ENCODE assay signal across 8 mouse cellular contexts in the genomic region with DNA sequence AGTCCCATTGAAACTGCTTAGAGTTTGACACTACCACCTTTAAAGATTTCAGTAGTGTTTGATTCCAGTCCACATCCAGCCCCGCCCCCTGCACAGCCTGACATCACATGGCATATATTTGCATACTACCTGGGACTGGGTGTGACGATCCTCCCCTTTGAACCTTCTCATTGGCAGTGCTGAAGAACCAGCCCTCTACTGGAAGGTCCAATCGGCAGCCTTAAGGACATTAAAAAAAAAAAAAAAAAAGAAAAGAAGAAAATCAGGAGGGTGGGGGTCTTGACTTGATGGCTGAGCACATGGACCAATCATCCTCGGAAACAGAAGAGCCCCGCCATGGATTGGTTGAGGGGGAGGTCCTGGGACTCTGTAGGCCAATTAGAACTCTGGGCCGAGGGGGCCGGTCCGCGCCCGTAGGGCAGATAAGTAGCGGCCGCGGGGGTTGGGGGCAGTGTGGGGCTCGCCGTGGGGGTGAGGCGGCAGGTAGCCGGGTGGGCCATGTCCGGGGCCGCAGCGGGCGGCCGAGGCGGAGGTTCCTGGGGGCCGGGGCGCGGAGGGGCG. TPM values are rescaled to one million over a fixed set of nuclear protein-coding genes. Genes with fewer than 3 reads are reported as not detected.
DNase-seq lines count a peak whose midpoint lies in the region; ATAC-seq lines count a peak whose summit lies in the region.

Fam117a (plus strand) TSS at position 451 of the 561 bp plus-strand sequence.

- under 1% methylated on average over 16 of the region's 27 CpGs for WGBS in forebrain, embryonic 16.5 days
- under 1% methylated on average over 14 of the region's 27 CpGs for WGBS in lung, embryonic 15.5 days

- H3K36me3 ChIP-seq in forebrain, embryonic 16.5 days (ENCODE audit: control insufficient read depth, insufficient read depth) = no peaks in the 10 kb centered on the region
- H3K36me3 ChIP-seq in lung, embryonic 15.5 days = no peaks in the 10 kb centered on the region

- peak within 1 kb of the TSS; percentile 81 for H3K4me2 ChIP-seq in forebrain, embryonic 16.5 days (ENCODE audit: low read length)
- peak within 1 kb of the TSS; percentile 94 for H3K4me2 ChIP-seq in lung, embryonic 15.5 days

- H3K27me3 ChIP-seq in forebrain, embryonic 16.5 days (replicated peaks; ENCODE audit: control insufficient read depth, insufficient read depth, low read length) = no peaks in the 10 kb centered on the region; the same call in 1 of the 2 replicates
- H3K27me3 ChIP-seq in lung, embryonic 15.5 days = no peaks in the 10 kb centered on the region

- H3K4me1 ChIP-seq in forebrain, embryonic 16.5 days (replicated peaks; ENCODE audit: control insufficient read depth, insufficient read depth, low read length) = peaks cover 10% of the 10 kb centered on the region
- H3K4me1 ChIP-seq in lung, embryonic 15.5 days = peaks cover 38% of the 10 kb centered on the region

- H3K9me3 ChIP-seq in forebrain, embryonic 16.5 days (ENCODE audit: control insufficient read depth, low read length) = no peaks in the 10 kb centered on the region
- H3K9me3 ChIP-seq in lung, embryonic 15.5 days = no peaks in the 10 kb centered on the region

- H3K9ac ChIP-seq in forebrain, embryonic 16.5 days (replicated peaks; ENCODE audit: low read depth, low read length) = peak within 1 kb of the TSS; percentile 72
- peak within 1 kb of the TSS; percentile 73 for H3K9ac ChIP-seq in lung, embryonic 15.5 days

- DNase-seq in MEL-GATA-1-ER (ENCODE audit: extremely low read depth, low read depth) = peak; percentile 97
- DNase-seq in cerebellum, adult 18-20 months = peak; percentile 18 to 30
- DNase-seq in heart, postnatal 25 days (ENCODE audit: low spot score) = peak; percentile 82
- DNase-seq in layer of hippocampus, adult 18-20 months (ENCODE audit: low spot score in 2 of 2) = peak; percentile 66 to 80
- peak; percentile 90 for DNase-seq in ovary, adult 18-20 months (ENCODE audit: low spot score)
- DNase-seq in thymus, postnatal 0 days (ENCODE audit: low spot score) = peak; percentile 93

- ATAC-seq in forebrain, embryonic 16.5 days = peak; percentile 99
- peak; percentile 97 for ATAC-seq in lung, embryonic 15.5 days (ENCODE audit: borderline replicate concordance, extremely low read depth, low FRiP score, low TSS enrichment)

- H3K4me3 ChIP-seq in forebrain, embryonic 16.5 days (replicated peaks; ENCODE audit: low read length) = peak within 1 kb of the TSS; percentile 82
- peak within 1 kb of the TSS; percentile 93 for H3K4me3 ChIP-seq in lung, embryonic 15.5 days

- intact Hi-C loops in heart, postnatal 25 days (cut with DNase I) = no loop called here

- H3K27ac ChIP-seq in forebrain, embryonic 16.5 days (ENCODE audit: low read length) = no peak within 1 kb of the TSS
- peak within 1 kb of the TSS; percentile 74 for H3K27ac ChIP-seq in lung, embryonic 15.5 days

RNA-seq across cellular contexts. Expression of gene Fam117a, which starts in this region (rescaled TPM):
- polyA plus RNA-seq in forebrain, embryonic 16.5 days (2015; fragmentation: Nextera tagmentation; extraction: Ambion mirVana) = 2.7 and 2.9 TPM in 2 replicates
- total RNA-seq in heart, postnatal 25 days (2021) = 1 to 10 TPM; 7.8 to 8.8 TPM
- 1 to 10 TPM; 6.3 to 8.2 TPM for total RNA-seq in layer of hippocampus, adult 18-20 months (2021)
- polyA plus RNA-seq in lung, embryonic 15.5 days (2015; fragmentation: Nextera tagmentation; extraction: Ambion mirVana) = 13.0 and 13.8 TPM in 2 replicates
- 24.2 and 27.3 TPM in 2 replicates for polyA plus RNA-seq in thymus, postnatal 0 days (2015; fragmentation: Nextera tagmentation; extraction: Ambion mirVana)

Comparison
In these comparisons a context has a peak if more than half of its experiments do, and no peak if none do; other contexts are left out.
1. DNase-seq: peak in every context shown above with its lines; median percentile 97 in MEL-GATA-1-ER; 93 in thymus, postnatal 0 days; 90 in ovary, adult 18-20 months; 82 in heart, postnatal 25 days; 73 in layer of hippocampus, adult 18-20 months; 24 in cerebellum, adult 18-20 months.